Mouse (Mus musculus) heart, embryonic 13.5 days (tissue): ENCODE data around the gene Masp2. TPM values are rescaled to one million over a fixed set of nuclear protein-coding genes. Genes with fewer than 3 reads are reported as not detected.

Experiments used
- ATAC-seq: fragments of 200-750 bp; cut with Nextera tagmentation; 2 replicates; pipeline ENCODE4 v1.8.0; 2017; ENCODE audit warnings: moderate TSS enrichment; ENCODE audit not compliant: insufficient number of reproducible peaks, low FRiP score, low TSS enrichment; ENCODE audit errors: extremely low read depth
- H3K27ac ChIP-seq: fragments of 300-500 bp; sonication (generic); replicated peaks from 2 replicates; pipeline ENCODE4 v1.5.1; 2015; ENCODE audit warnings: moderate library complexity, mild to moderate bottlenecking, inconsistent platforms
- H3K27me3 ChIP-seq: fragments of 300-500 bp; sonication (generic); replicated peaks from 2 replicates; pipeline ENCODE4 v1.6.1; 2015; ENCODE audit warnings: mild to moderate bottlenecking, inconsistent platforms
- H3K36me3 ChIP-seq: fragments of 300-500 bp; sonication (generic); 2 replicates; pipeline ENCODE4 v1.6.1; 2015; ENCODE audit warnings: mild to moderate bottlenecking, inconsistent platforms
- H3K4me1 ChIP-seq: fragments of 300-500 bp; sonication (generic); 2 replicates; pipeline ENCODE4 v1.6.1; 2015; ENCODE audit warnings: inconsistent platforms
- H3K4me2 ChIP-seq: fragments of 300-500 bp; sonication (generic); 2 replicates; pipeline ENCODE4 v1.6.1; 2015; ENCODE audit warnings: inconsistent platforms, mild to moderate bottlenecking, moderate library complexity
- H3K4me3 ChIP-seq: fragments of 300-500 bp; sonication (generic); 2 replicates; pipeline ENCODE4 v1.5.1; 2015; ENCODE audit warnings: moderate library complexity, mild to moderate bottlenecking, inconsistent platforms
- H3K9ac ChIP-seq: fragments of 300-500 bp; sonication (generic); 2 replicates; pipeline ENCODE4 v1.6.1; 2015; ENCODE audit warnings: inconsistent platforms, mild to moderate bottlenecking, moderate library complexity
- H3K9me3 ChIP-seq: fragments of 300-500 bp; sonication (generic); 2 replicates; pipeline ENCODE4 v1.6.1; 2016; ENCODE audit warnings: inconsistent platforms
- WGBS: fragments of 180-500 bp; shearing (Covaris S2); methylation state at CpG from one replicate; pipeline ENCODE4 v1.1.7; 2015; ENCODE audit warnings: mixed read lengths; 5-methylcytosine and 5-hydroxymethylcytosine counted together
- polyA plus RNA-seq: library from polyadenylated mRNA; unstranded; fragments of >200 nt; fragmentation: Nextera tagmentation; extraction: Ambion mirVana; gene quantifications from 2 replicates; pipeline ENCODE4 v1.2.1, GENCODE M21; 2015

The Masp2 gene
- 0.48 TPM in 1 of 2 replicates, not detected in the other for polyA plus RNA-seq

DNA sequence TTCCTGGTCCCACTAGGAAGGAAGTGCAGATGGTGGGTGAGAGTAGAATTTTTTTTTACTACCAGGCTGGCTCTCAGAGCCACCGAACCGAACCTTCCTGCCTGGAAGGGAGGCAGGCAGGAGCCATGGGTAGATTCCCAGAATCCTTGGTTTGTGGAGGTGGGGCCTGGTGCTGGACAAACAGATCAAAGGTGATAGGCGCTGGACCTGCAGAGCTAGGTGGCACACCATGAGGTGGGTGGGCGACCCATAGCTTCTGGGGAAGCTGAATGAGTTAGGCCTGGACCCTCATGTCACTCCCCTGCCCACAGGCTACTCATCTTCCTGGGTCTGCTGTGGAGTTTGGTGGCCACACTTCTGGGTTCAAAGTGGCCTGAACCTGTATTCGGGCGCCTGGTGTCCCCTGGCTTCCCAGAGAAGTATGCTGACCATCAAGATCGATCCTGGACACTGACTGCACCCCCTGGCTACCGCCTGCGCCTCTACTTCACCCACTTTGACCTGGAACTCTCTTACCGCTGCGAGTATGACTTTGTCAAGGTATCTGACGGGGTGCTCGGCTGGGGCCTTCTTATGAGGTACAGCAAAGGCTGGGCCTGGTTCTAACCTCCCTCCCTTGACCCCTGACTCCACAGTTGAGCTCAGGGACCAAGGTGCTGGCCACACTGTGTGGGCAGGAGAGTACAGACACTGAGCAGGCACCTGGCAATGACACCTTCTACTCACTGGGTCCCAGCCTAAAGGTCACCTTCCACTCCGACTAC lies at the start of gene Masp2:
Masp2 (plus strand) TSS at position 198 of the 764 bp plus-strand sequence.
- Histone ChIP-seq H3K27me3 (no peaks in the 10 kb centered on the region), H3K36me3 (peaks cover 25% of the 10 kb centered on the region), H3K27ac (no peak within 1 kb of the TSS), H3K4me2 (no peak within 1 kb of the TSS), H3K4me3 (no peak within 1 kb of the TSS), H3K4me1 (no peaks in the 10 kb centered on the region), H3K9ac (no peak within 1 kb of the TSS), H3K9me3 (peaks cover 11% of the 10 kb centered on the region; the same call in 1 of the 2 replicates)
- WGBS = 79% methylated on average over 14 of the region's 14 CpGs
- 0 out of 2 replicates have a peak, but pooled peaks have one; percentile 27 for ATAC-seq

- 24% methylated on average over 6 of the region's 6 CpGs for WGBS
- Histone ChIP-seq H3K4me2 (peak overlapping the region; percentile 82), H3K9ac (peak overlapping the region; percentile 90), H3K4me3 (peak overlapping the region; percentile 77), H3K4me1 (peaks cover 8% of the 10 kb centered on the region), H3K9me3 (no peaks in the 10 kb centered on the region), H3K27me3 (no peaks in the 10 kb centered on the region), H3K36me3 (peaks cover 74% of the 10 kb centered on the region), H3K27ac (peak overlapping the region; percentile 87)
- no peak for ATAC-seq
These were observed 44.6 kb upstream of the Masp2 start for GRCm38 (mm10) chr4:148557766-148558165.

GRCm38 (mm10) chr4:148558297-148559000 lies 43.9 kb upstream of the Masp2 start, which contains the start of gene Exosc10:
Gene Exosc10, plus strand, starts transcription at chr4:148558429.
- peak within 1 kb of the TSS; percentile 90 for H3K9ac ChIP-seq
- H3K4me1 ChIP-seq = peaks cover 8% of the 10 kb centered on the region
- H3K9me3 ChIP-seq = no peaks in the 10 kb centered on the region
- under 1% methylated on average over 58 of the region's 63 CpGs for WGBS
- no peaks in the 10 kb centered on the region for H3K27me3 ChIP-seq
- peak within 1 kb of the TSS; percentile 82 for H3K4me2 ChIP-seq
- peak; percentile 72 for ATAC-seq
- H3K4me3 ChIP-seq = peak within 1 kb of the TSS; percentile 77
- peaks cover 74% of the 10 kb centered on the region for H3K36me3 ChIP-seq
- H3K27ac ChIP-seq = peak within 1 kb of the TSS; percentile 87

GRCm38 (mm10) chr4:148562676-148563075 lies 39.7 kb upstream of the Masp2 start:
- H3K9me3 ChIP-seq = no peaks in the 10 kb centered on the region
- no peaks in the 10 kb centered on the region for H3K27me3 ChIP-seq
- 90% methylated on average over 17 of the region's 17 CpGs for WGBS
- H3K9ac ChIP-seq = no peak overlapping the region
- peaks cover 78% of the 10 kb centered on the region for H3K36me3 ChIP-seq
- H3K4me1 ChIP-seq = peaks cover 7% of the 10 kb centered on the region
- H3K4me3 ChIP-seq = no peak overlapping the region
- H3K4me2 ChIP-seq = no peak overlapping the region
- no peak for ATAC-seq
- no peak overlapping the region for H3K27ac ChIP-seq

GRCm38 (mm10) chr4:148563595-148563994 lies 38.8 kb upstream of the Masp2 start:
- Histone ChIP-seq H3K4me1 (peaks cover 4% of the 10 kb centered on the region), H3K27ac (no peak overlapping the region), H3K4me2 (no peak overlapping the region), H3K9ac (no peak overlapping the region), H3K36me3 (peaks cover 87% of the 10 kb centered on the region), H3K4me3 (no peak overlapping the region), H3K9me3 (no peaks in the 10 kb centered on the region), H3K27me3 (no peaks in the 10 kb centered on the region)
- 91% methylated on average over 12 of the region's 12 CpGs for WGBS
- no peak for ATAC-seq

- H3K9me3 ChIP-seq = no peaks in the 10 kb centered on the region
- 85% methylated on average over 10 of the region's 10 CpGs for WGBS
- no peaks in the 10 kb centered on the region for H3K4me1 ChIP-seq
- no peak for ATAC-seq
- no peak overlapping the region for H3K9ac ChIP-seq
- H3K27ac ChIP-seq = no peak overlapping the region
- H3K4me2 ChIP-seq = no peak overlapping the region
- no peak overlapping the region for H3K4me3 ChIP-seq
- H3K36me3 ChIP-seq = peaks cover 99% of the 10 kb centered on the region
- H3K27me3 ChIP-seq = no peaks in the 10 kb centered on the region
These were observed 32.2 kb upstream of the Masp2 start for GRCm38 (mm10) chr4:148570138-148570537.

GRCm38 (mm10) chr4:148570693-148571295 lies 31.6 kb upstream of the Masp2 start:
- Histone ChIP-seq H3K4me2 (no peak overlapping the region), H3K4me3 (no peak overlapping the region), H3K27ac (no peak overlapping the region), H3K4me1 (no peaks in the 10 kb centered on the region), H3K9ac (no peak overlapping the region), H3K9me3 (no peaks in the 10 kb centered on the region), H3K36me3 (peaks cover 99% of the 10 kb centered on the region), H3K27me3 (no peaks in the 10 kb centered on the region)
- WGBS = 95% methylated on average over 9 of the region's 9 CpGs
- no peak for ATAC-seq

DNA sequence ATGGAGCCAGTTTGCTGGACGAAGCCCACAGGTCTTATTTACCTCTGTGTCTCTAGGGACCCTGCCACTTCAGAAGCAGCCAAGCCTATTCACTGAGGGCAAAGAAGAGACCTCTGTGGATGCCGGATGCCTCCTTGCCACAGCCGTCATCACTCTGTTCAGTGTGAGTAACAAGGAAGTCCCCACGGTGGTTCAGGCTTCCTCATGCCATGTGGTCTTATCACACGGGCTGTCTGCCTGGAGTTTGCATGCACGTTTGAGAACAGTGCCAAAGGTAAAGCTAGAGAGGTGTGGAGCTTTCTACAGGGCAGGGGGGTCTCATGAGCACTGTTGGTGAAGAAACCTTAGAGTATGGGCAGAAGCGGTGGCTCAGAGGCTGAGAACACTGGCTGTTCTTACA lies 29.1 kb upstream of the Masp2 start:
- no peak overlapping the region for H3K4me2 ChIP-seq
- H3K9me3 ChIP-seq = no peaks in the 10 kb centered on the region
- H3K27me3 ChIP-seq = no peaks in the 10 kb centered on the region
- no peak overlapping the region for H3K4me3 ChIP-seq
- H3K4me1 ChIP-seq = no peaks in the 10 kb centered on the region
- no peak for ATAC-seq
- no peak overlapping the region for H3K27ac ChIP-seq
- peaks cover 99% of the 10 kb centered on the region for H3K36me3 ChIP-seq
- H3K9ac ChIP-seq = no peak overlapping the region
- WGBS = 72% methylated on average over 7 of the region's 7 CpGs

- no peak for ATAC-seq
- WGBS = 77% methylated on average over 9 of the region's 9 CpGs
These were observed 21.6 kb upstream of the Masp2 start for GRCm38 (mm10) chr4:148580765-148581164.

DNA sequence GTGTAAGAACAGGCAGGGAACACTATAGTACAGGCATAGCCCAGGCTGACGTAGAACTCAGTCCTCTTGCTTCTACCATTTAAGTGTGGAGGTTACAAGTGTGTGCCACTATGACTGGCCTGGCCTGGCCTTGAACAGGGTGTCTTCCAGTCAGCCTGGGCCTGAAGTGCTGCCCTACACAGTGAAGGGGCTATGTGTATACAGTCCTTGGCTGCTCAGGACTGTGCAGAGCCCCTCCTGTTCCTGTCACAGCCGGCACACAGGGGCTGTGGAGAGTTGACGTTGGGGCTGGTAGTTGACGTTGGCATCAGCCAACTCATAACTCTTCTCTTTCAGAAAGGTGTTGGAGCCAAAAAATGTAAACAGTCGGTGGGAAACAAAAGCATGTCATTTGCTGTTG lies 20.9 kb upstream of the Masp2 start:
- no peak for ATAC-seq
- WGBS = 86% methylated on average over 5 of the region's 5 CpGs

More at GRCm38 (mm10) chr4:148580765-148581164, 21.6 kb upstream of the Masp2 start:
- Histone ChIP-seq H3K9me3 (no peaks in the 10 kb centered on the region), H3K36me3 (peaks cover 77% of the 10 kb centered on the region), H3K9ac (no peak overlapping the region), H3K27me3 (no peaks in the 10 kb centered on the region), H3K4me2 (no peak overlapping the region), H3K27ac (no peak overlapping the region), H3K4me1 (peaks cover 7% of the 10 kb centered on the region), H3K4me3 (no peak overlapping the region)

GRCm38 (mm10) chr4:148583257-148583656 lies 19.1 kb upstream of the Masp2 start:
- H3K4me2 ChIP-seq = no peak overlapping the region
- H3K36me3 ChIP-seq = peaks cover 52% of the 10 kb centered on the region
- no peaks in the 10 kb centered on the region for H3K9me3 ChIP-seq
- no peaks in the 10 kb centered on the region for H3K27me3 ChIP-seq
- 27% methylated on average over 4 of the region's 4 CpGs for WGBS
- peaks cover 7% of the 10 kb centered on the region for H3K4me1 ChIP-seq
- no peak overlapping the region for H3K27ac ChIP-seq
- H3K9ac ChIP-seq = no peak overlapping the region
- ATAC-seq = no peak
- no peak overlapping the region for H3K4me3 ChIP-seq

More for the DNA sequence above, 20.9 kb upstream of the Masp2 start:
- Histone ChIP-seq H3K27ac (no peak overlapping the region), H3K36me3 (peaks cover 71% of the 10 kb centered on the region), H3K4me3 (no peak overlapping the region), H3K9me3 (no peaks in the 10 kb centered on the region), H3K27me3 (no peaks in the 10 kb centered on the region), H3K4me1 (peaks cover 7% of the 10 kb centered on the region), H3K4me2 (no peak overlapping the region), H3K9ac (no peak overlapping the region)
